Mouse (Mus musculus): ENCODE data around the gene Tsn. TPM values are rescaled to one million over a fixed set of nuclear protein-coding genes. Genes with fewer than 3 reads are reported as not detected.

Tsn gene
- polyA plus RNA-seq, 1 experiment from 2014 or later, result 226 TPM

DNA sequence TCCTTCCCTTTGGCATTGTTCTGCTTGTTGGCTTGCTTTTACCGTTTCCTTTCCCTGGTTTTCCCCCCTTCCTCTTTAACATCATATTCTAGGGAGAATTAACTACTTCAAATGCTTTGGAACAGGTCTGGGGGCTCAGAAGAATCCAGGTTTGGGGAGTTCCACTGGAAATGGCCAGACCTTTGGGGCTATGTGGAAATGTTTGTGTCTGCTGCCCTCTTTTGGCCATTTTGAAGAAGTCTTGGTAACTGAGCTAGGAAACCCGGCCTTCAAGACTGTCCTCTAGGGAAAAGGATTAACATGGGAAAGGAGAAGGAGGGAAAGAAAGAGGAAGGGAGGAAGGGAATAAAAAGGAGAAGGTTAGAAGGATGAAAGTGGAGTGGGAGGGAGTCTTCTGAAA, 36.4 kb downstream of the Tsn start:
- Histone ChIP-seq H3K4me1 (ENCODE audit: control insufficient read depth, insufficient read depth, low read length) (no peaks in the 10 kb centered on the region), H3K36me3 (ENCODE audit: control insufficient read depth, insufficient read depth, low read length) (no peaks in the 10 kb centered on the region), H3K4me3 (ENCODE audit: low read depth, low read length) (no peak overlapping the region), H3K27me3 (ENCODE audit: control insufficient read depth, insufficient read depth, low read length) (no peaks in the 10 kb centered on the region), H3K27ac (ENCODE audit: low read depth, low read length) (no peak overlapping the region), H3K9me3 (replicated peaks; ENCODE audit: control insufficient read depth, low read length) (no peaks in the 10 kb centered on the region), H3K4me2 (no peak overlapping the region), H3K9ac (ENCODE audit: low read depth, low read length) (no peak overlapping the region)
- ATAC-seq (replicated peaks; ENCODE audit: insufficient number of reproducible peaks, low FRiP score, low TSS enrichment), result no peak
- WGBS (ENCODE audit: insufficient replicate concordance), result 8% methylated on average over 2 of the region's 2 CpGs

GRCm38 (mm10) chr1:118251931-118252330, 59.6 kb downstream of the Tsn start:
- Histone ChIP-seq H3K27ac (ENCODE audit: low read depth, low read length) (no peak overlapping the region), H3K4me2 (no peak overlapping the region), H3K27me3 (ENCODE audit: control insufficient read depth, insufficient read depth, low read length) (no peaks in the 10 kb centered on the region), H3K4me1 (ENCODE audit: control insufficient read depth, insufficient read depth, low read length) (no peaks in the 10 kb centered on the region), H3K4me3 (ENCODE audit: low read depth, low read length) (no peak overlapping the region), H3K9ac (ENCODE audit: low read depth, low read length) (no peak overlapping the region), H3K9me3 (replicated peaks; ENCODE audit: control insufficient read depth, low read length) (peaks cover 5% of the 10 kb centered on the region; the same call in 1 of the 2 replicates), H3K36me3 (ENCODE audit: control insufficient read depth, insufficient read depth, low read length) (no peaks in the 10 kb centered on the region)
- no peak for ATAC-seq (replicated peaks; ENCODE audit: insufficient number of reproducible peaks, low FRiP score, low TSS enrichment)
- WGBS (ENCODE audit: insufficient replicate concordance), result 47% methylated on average over 2 of the region's 2 CpGs

Other genes starting within 250 kb of the Tsn start
- 0.04 TPM in 1 of 2 replicates, not detected in the other for gene Gm29106, start 135.2 kb downstream of the Tsn start, polyA plus RNA-seq (2014; fragmentation: Nextera tagmentation; extraction: Ambion mirVana)
- 56.7 and 62.7 TPM in 2 replicates for gene Nifk, start 10.1 kb upstream of the Tsn start, polyA plus RNA-seq (2014; fragmentation: Nextera tagmentation; extraction: Ambion mirVana)
- gene Clasp1, start 77.3 kb upstream of the Tsn start, polyA plus RNA-seq (2014; fragmentation: Nextera tagmentation; extraction: Ambion mirVana), result 87.3 and 90.0 TPM in 2 replicates